Mouse (Mus musculus) small intestine, adult 2 months (tissue): ENCODE measurements around the gene Cxcl14. TPM values are rescaled to one million over a fixed set of nuclear protein-coding genes. Genes with fewer than 3 reads are reported as not detected.

ENCODE experiments used
- H3K27ac ChIP-seq: fragments of 200-500 bp; 2 replicates; pipeline ENCODE4 v1.5.1; 2012; ENCODE audit warnings: low read depth, low read length, control low read depth, inconsistent platforms; ENCODE audit not compliant: insufficient read depth
- H3K27me3 ChIP-seq: fragments of 200-500 bp; 2 replicates; pipeline ENCODE4 v1.6.1; 2012; ENCODE audit warnings: mild to moderate bottlenecking, moderate library complexity, low read length, inconsistent platforms; ENCODE audit not compliant: control insufficient read depth, insufficient read depth
- H3K36me3 ChIP-seq: fragments of 200-500 bp; 2 replicates; pipeline ENCODE4 v1.6.1; 2012; ENCODE audit warnings: mild to moderate bottlenecking, low read length, control low read depth, inconsistent platforms; ENCODE audit not compliant: control insufficient read depth, insufficient read depth
- H3K4me1 ChIP-seq: fragments of 200-500 bp; 2 replicates; pipeline ENCODE4 v1.6.1; 2012; ENCODE audit warnings: low read length, inconsistent platforms, mixed read lengths; ENCODE audit not compliant: control insufficient read depth, insufficient read depth, insufficient read length
- H3K4me3 ChIP-seq: fragments of 200-500 bp; 2 replicates; pipeline ENCODE4 v1.5.1; 2012; ENCODE audit warnings: low read depth, mild to moderate bottlenecking, control low read depth, inconsistent platforms, low read length, moderate library complexity
- CTCF ChIP-seq: fragments of 200-500 bp; IDR thresholded peaks from 2 replicates; pipeline ENCODE4 v1.5.1; 2012; ENCODE audit warnings: low read depth, mild to moderate bottlenecking, control low read depth, inconsistent platforms, low read length, moderate library complexity, mixed read lengths; ENCODE audit not compliant: insufficient replicate concordance, insufficient read length; ENCODE audit errors: extremely low read depth
- POLR2A ChIP-seq: fragments of 200-500 bp; IDR thresholded peaks from 2 replicates; pipeline ENCODE4 v1.6.1; 2012; ENCODE audit warnings: low read depth, mild to moderate bottlenecking, control low read depth, inconsistent platforms, low read length, moderate library complexity
- WGBS: fragments of 180-500 bp; shearing (Covaris S2); methylation state at CpG from one replicate; pipeline ENCODE4 v1.1.7; 2018; 5-methylcytosine and 5-hydroxymethylcytosine counted together
- polyA plus RNA-seq: library from polyadenylated mRNA; depleted of rRNA; stranded (reverse); fragments of >200 nt; gene quantifications from 2 replicates; pipeline ENCODE4 v1.2.3, GENCODE M21; 2012

Gene Cxcl14
- polyA plus RNA-seq, 1 experiment = 68.8 TPM

GRCm38 (mm10) chr13:56267396-56267795 lies 29.0 kb downstream of the Cxcl14 start:
- Histone ChIP-seq H3K4me1 (no peaks in the 10 kb centered on the region), H3K27ac (no peak overlapping the region), H3K36me3 (no peaks in the 10 kb centered on the region), H3K4me3 (no peak overlapping the region), H3K27me3 (no peaks in the 10 kb centered on the region; the same call in 1 of the 2 replicates)
- 76% methylated on average over 4 of the region's 4 CpGs for WGBS
- TF ChIP-seq POLR2A (no peak), CTCF (no peak)

DNA sequence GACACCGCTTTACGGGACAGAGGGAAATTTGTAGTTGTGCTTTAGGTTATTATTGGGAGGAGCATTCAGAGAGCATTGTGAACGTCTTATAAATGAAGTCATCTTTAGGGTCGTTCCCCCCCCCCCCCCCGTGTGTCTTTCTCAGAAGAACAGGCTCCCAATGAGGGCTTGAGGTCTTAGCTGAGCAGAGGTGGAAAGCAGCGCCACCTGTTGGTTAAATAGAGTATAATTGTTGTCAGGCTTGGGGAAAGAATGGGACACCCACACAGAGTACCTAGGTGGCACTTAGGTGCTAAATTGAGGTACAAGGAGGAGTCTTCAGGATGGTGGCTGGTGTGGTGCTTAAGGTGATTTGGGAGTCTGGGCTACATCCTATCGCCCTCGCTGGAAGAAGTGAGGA lies 29.9 kb downstream of the Cxcl14 start:
- WGBS = 40% methylated on average over 8 of the region's 8 CpGs
- Histone ChIP-seq H3K36me3 (no peaks in the 10 kb centered on the region), H3K27ac (no peak overlapping the region), H3K27me3 (no peaks in the 10 kb centered on the region; the same call in 1 of the 2 replicates), H3K4me1 (no peaks in the 10 kb centered on the region), H3K4me3 (no peak overlapping the region)
- no peak for TF ChIP-seq POLR2A
- peak; percentile 52; the same call in 1 of the 2 replicates for TF ChIP-seq CTCF

DNA sequence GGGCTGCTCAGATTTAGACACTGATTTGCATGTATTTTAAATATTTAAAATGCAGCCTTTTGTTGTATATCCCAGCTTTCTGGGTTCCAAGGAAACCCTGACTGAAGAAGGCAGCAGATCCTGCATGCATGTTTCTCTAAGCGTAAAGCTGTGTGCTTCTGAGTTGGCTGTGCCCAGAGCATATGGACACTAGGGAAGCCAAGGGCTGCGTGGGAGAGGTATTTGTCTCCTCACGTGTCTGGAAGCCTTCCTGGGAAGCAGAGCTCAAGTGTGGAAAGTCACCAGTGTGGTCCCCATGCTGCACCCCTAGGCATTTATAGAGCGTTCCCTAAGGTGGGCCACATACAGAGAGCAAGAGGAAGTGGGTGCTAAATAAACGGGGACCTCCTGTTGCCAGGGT lies 30.7 kb downstream of the Cxcl14 start:
- TF ChIP-seq CTCF (no peak), POLR2A (no peak)
- no peak overlapping the region for H3K27ac ChIP-seq
- no peak overlapping the region for H3K4me3 ChIP-seq
- 62% methylated on average over 5 of the region's 5 CpGs for WGBS
- H3K27me3 ChIP-seq = peaks cover 2% of the 10 kb centered on the region; the same call in 1 of the 2 replicates
- H3K36me3 ChIP-seq = no peaks in the 10 kb centered on the region
- no peaks in the 10 kb centered on the region for H3K4me1 ChIP-seq

- H3K27ac ChIP-seq = no peak overlapping the region
- TF ChIP-seq CTCF (no peak), POLR2A (no peak)
- no peak overlapping the region for H3K4me3 ChIP-seq
- H3K4me1 ChIP-seq = peaks cover 4% of the 10 kb centered on the region; the same call in 1 of the 2 replicates
- H3K27me3 ChIP-seq = peaks cover 34% of the 10 kb centered on the region
- whole genome bisulfite sequencing = 45% methylated on average over 4 of the region's 4 CpGs
- H3K36me3 ChIP-seq = no peaks in the 10 kb centered on the region
These were observed 34.1 kb downstream of the Cxcl14 start for GRCm38 (mm10) chr13:56262269-56262668.

- no peak overlapping the region for H3K4me3 ChIP-seq
- no peaks in the 10 kb centered on the region for H3K36me3 ChIP-seq
- peaks cover 4% of the 10 kb centered on the region; the same call in 1 of the 2 replicates for H3K4me1 ChIP-seq
- H3K27me3 ChIP-seq = peaks cover 48% of the 10 kb centered on the region
- WGBS = 7% methylated on average over 17 of the region's 17 CpGs
- no peak overlapping the region for H3K27ac ChIP-seq
- TF ChIP-seq POLR2A (no peak), CTCF (no peak)
These were observed 36.0 kb downstream of the Cxcl14 start for GRCm38 (mm10) chr13:56260344-56260780.

- no peak overlapping the region for H3K4me3 ChIP-seq
- no peaks in the 10 kb centered on the region for H3K36me3 ChIP-seq
- H3K4me1 ChIP-seq = peaks cover 4% of the 10 kb centered on the region; the same call in 1 of the 2 replicates
- H3K27ac ChIP-seq = no peak overlapping the region
- H3K27me3 ChIP-seq = peaks cover 48% of the 10 kb centered on the region
- 7% methylated on average over 5 of the region's 5 CpGs for WGBS
- TF ChIP-seq CTCF (no peak), POLR2A (no peak)
These were observed 36.5 kb downstream of the Cxcl14 start for GRCm38 (mm10) chr13:56259926-56260250.

DNA sequence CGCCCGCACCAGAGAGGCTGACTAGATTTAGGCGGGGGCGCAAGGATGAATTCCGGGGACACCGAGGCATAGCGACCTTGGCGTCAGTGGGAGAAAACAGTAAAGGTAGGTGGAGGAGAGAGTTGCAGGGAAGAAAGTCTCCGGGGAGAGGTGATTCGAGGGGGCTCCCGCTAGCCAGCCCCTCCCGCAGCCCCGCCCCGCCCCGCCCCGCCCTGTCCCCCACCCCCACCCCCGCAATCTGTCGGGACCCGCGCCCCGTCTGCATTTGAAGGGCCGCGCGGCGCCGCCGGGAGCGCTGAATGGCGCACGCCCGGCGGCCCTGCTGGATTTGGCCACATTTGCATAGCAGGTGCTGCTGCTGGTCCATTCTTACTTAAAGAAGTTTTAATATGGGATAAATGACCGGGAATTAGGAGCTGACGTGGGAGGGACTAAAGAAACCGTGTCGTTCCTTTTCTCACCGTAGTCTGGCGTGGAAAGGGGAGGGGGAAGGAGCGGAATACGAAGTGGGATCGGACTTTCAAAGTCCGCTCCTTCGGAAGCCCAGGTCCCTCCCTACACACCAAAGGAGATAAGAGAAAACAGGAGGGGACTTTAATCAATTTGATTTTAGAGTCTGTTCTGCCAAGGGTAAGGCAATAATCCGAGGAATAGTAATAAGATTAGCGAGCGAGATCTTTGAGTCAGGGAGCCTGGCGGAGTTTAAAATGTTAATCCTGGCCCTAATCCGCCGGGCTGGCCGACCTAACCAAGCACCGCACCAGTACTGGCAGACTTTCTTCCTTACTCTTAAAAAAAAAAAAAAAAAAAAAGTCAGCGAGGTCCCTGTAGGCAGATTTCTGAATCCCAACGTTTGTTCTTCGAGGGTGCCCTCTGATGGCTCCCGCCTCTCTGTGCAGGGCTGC lies 37.1 kb downstream of the Cxcl14 start:
- 3% methylated on average over 55 of the region's 55 CpGs for WGBS
- peaks cover 54% of the 10 kb centered on the region for H3K27me3 ChIP-seq
- TF ChIP-seq POLR2A = no peak
- no peak for TF ChIP-seq CTCF
- peaks cover 4% of the 10 kb centered on the region; the same call in 1 of the 2 replicates for H3K4me1 ChIP-seq
- H3K4me3 ChIP-seq = peak overlapping the region; percentile 22
- H3K27ac ChIP-seq = no peak overlapping the region
- no peaks in the 10 kb centered on the region for H3K36me3 ChIP-seq
